Mouse (Mus musculus): ENCODE results near the gene Gja3.

DNA sequence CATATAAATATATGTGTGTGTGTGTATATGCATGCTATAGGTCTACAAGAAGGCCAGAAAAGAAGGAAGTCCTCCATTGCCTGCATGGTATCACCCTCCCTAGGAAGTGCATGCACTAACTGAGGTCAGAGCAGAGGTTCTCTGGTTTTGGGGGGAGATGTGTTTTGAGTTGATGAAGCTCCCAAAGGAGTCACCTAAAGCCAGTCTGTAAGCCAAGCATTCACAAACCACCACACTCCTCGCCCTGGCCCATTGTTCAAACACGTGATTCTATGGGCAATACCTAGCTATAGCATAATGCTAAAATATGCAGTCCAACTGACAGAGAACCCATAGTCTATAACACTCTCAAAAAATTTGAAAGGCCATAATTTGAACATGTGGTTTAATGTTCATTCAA lies 39.5 kb downstream of the Gja3 start:
- TF ChIP-seq CTCF (conservative IDR thresholded peaks at IDR 0.05 in 1 of 2, IDR thresholded peaks at IDR 0.05 in 1 of 2; ENCODE audit: low read depth in 2 of 2, low read length in 2 of 2) (no peak), POLR2A (IDR thresholded peaks at IDR 0.05; ENCODE audit: low read depth, low read length) (no peak), NELFE (IDR thresholded peaks at IDR 0.05; ENCODE audit: low read depth, low read length) (no peak), TCF12 (IDR thresholded peaks at IDR 0.05; ENCODE audit: low read depth, low read length) (no peak), MAX (IDR thresholded peaks at IDR 0.05; ENCODE audit: low read length) (no peak), EP300 (IDR thresholded peaks at IDR 0.05; ENCODE audit: low read length) (no peak), ZNF384 (IDR thresholded peaks at IDR 0.05; ENCODE audit: low read depth, low read length) (no peak), RAD21 (IDR thresholded peaks at IDR 0.05; ENCODE audit: low read depth, low read length) (no peak)
